Mouse (Mus musculus): Measurements from ENCODE around the gene Qprt. TPM values are rescaled to one million over a fixed set of nuclear protein-coding genes. Genes with fewer than 3 reads are reported as not detected.

The Qprt gene
- polyA plus RNA-seq, 2 experiments = 4.3 to 6.0 TPM

DNA sequence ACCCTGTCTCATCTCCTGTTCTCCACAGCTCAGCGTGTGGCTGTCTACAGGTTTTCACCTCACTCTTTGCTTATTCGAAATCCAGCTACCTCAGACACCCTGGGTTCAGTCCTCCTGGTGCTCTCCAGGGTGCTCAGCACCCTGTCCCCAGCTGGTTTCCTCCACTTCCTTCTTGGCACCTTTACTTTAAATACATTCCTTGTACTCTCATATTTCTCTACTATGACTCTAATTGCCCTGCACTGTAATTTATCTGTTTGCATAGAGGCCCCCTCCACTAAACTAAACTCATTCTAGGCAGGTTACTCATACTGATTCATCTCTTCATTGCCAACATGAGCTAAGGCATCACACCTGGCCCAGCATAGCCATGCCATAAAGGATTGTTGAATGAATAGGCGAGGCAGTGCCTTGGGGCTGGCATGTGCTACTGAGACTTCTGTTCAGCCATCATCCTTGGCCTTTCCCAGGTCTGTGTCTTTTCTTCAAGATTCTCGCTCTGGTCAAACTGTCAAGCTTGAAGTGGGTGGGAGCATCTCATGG, 51.1 kb downstream of the Qprt start:
- 0 out of 2 replicates have a peak, but pooled peaks cover 4% of the 10 kb centered on the region for H3K9me3 ChIP-seq (ENCODE audit: control insufficient read depth, low read length)
- no peak overlapping the region for H3K4me3 ChIP-seq (replicated peaks; ENCODE audit: low read length)
- no peak overlapping the region; the same call in 1 of the 2 replicates for H3K9ac ChIP-seq (ENCODE audit: low read depth, low read length, severe bottlenecking)
- DNase-seq (ENCODE audit: low spot score) = no peak
- H3K4me1 ChIP-seq (ENCODE audit: control insufficient read depth, insufficient read depth, low read length) = no peaks in the 10 kb centered on the region
- no peak overlapping the region for H3K27ac ChIP-seq (replicated peaks; ENCODE audit: low read depth, low read length)
- H3K27me3 ChIP-seq (ENCODE audit: control insufficient read depth, insufficient read depth, low read length) = no peaks in the 10 kb centered on the region
- no peak for TF ChIP-seq POLR2A (IDR thresholded peaks at IDR 0.05; ENCODE audit: borderline replicate concordance, extremely low read depth, insufficient read depth, insufficient read length)
- H3K36me3 ChIP-seq (ENCODE audit: control insufficient read depth, insufficient read depth, low read length) = no peaks in the 10 kb centered on the region
- no peak for ATAC-seq (ENCODE audit: low FRiP score, low read depth)
- WGBS = 65% methylated on average over 4 of the region's 4 CpGs
- no peak overlapping the region for H3K4me2 ChIP-seq (replicated peaks; ENCODE audit: low read depth, low read length, severe bottlenecking)

DNA sequence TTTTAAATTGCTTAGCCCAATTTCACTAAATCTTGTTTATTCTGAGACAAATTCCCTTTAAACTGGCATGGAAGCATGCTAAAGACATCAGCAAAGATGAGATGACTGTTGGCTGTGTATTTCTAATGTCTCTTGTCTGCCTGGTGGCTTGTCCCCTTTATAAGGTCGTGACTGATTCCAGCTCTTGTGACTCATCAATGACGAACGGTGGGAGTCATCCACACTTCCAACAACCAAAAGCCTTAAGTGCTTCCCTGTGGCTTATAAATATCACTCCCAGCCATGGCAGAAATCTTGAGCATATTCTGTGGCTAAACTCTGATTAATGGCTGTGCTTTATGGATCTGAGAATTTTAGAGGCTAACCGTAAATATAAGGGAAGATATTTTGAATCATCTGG, 55.7 kb downstream of the Qprt start:
- WGBS = 76% methylated on average over 4 of the region's 4 CpGs
- H3K27ac ChIP-seq (replicated peaks; ENCODE audit: low read depth, low read length) = no peak overlapping the region
- no peak overlapping the region for H3K4me2 ChIP-seq (replicated peaks; ENCODE audit: low read depth, low read length, severe bottlenecking)
- H3K4me3 ChIP-seq (replicated peaks; ENCODE audit: low read length) = no peak overlapping the region
- H3K4me1 ChIP-seq (ENCODE audit: control insufficient read depth, insufficient read depth, low read length) = no peaks in the 10 kb centered on the region
- H3K9me3 ChIP-seq (ENCODE audit: control insufficient read depth, low read length) = no peaks in the 10 kb centered on the region
- H3K36me3 ChIP-seq (ENCODE audit: control insufficient read depth, insufficient read depth, low read length) = no peaks in the 10 kb centered on the region
- ATAC-seq (ENCODE audit: low FRiP score, low read depth) (no peak), DNase-seq (ENCODE audit: low spot score) (no peak)
- H3K27me3 ChIP-seq (ENCODE audit: control insufficient read depth, insufficient read depth, low read length) = no peaks in the 10 kb centered on the region
- no peak for TF ChIP-seq POLR2A (IDR thresholded peaks at IDR 0.05; ENCODE audit: borderline replicate concordance, extremely low read depth, insufficient read depth, insufficient read length)
- no peak overlapping the region for H3K9ac ChIP-seq (ENCODE audit: low read depth, low read length, severe bottlenecking)

- no peak overlapping the region for H3K4me2 ChIP-seq (replicated peaks; ENCODE audit: low read depth, low read length, severe bottlenecking)
- H3K9me3 ChIP-seq (ENCODE audit: control insufficient read depth, low read length) = no peaks in the 10 kb centered on the region
- H3K27ac ChIP-seq (replicated peaks; ENCODE audit: low read depth, low read length) = no peak overlapping the region
- no peak for DNase-seq (ENCODE audit: low spot score)
- no peak overlapping the region for H3K9ac ChIP-seq (ENCODE audit: low read depth, low read length, severe bottlenecking)
- no peak for ATAC-seq (ENCODE audit: low FRiP score, low read depth)
- no peak overlapping the region for H3K4me3 ChIP-seq (replicated peaks; ENCODE audit: low read length)
- no peaks in the 10 kb centered on the region for H3K27me3 ChIP-seq (ENCODE audit: control insufficient read depth, insufficient read depth, low read length)
- no peak for TF ChIP-seq POLR2A (IDR thresholded peaks at IDR 0.05; ENCODE audit: borderline replicate concordance, extremely low read depth, insufficient read depth, insufficient read length)
- H3K36me3 ChIP-seq (ENCODE audit: control insufficient read depth, insufficient read depth, low read length) = no peaks in the 10 kb centered on the region
- WGBS = 90% methylated on average over 6 of the region's 6 CpGs
- no peaks in the 10 kb centered on the region for H3K4me1 ChIP-seq (ENCODE audit: control insufficient read depth, insufficient read depth, low read length)
Observed at GRCm38 (mm10) chr7:127065538-127065937, 56.5 kb downstream of the Qprt start.

Other genes starting within 250 kb of the Qprt start
- 106 and 121 TPM in 2 replicates for gene Taok2, start 237.5 kb downstream of the Qprt start, polyA plus RNA-seq (2012; rRNA removed)
- gene Taok2, start 237.5 kb downstream of the Qprt start, polyA plus RNA-seq (2014; fragmentation: Nextera tagmentation; extraction: Ambion mirVana) = 28.5 and 37.1 TPM in 2 replicates
- 33.2 and 41.6 TPM in 2 replicates for gene Tmem219, start 199.3 kb downstream of the Qprt start, polyA plus RNA-seq (2012; rRNA removed)
- 31.0 and 33.8 TPM in 2 replicates for gene Tmem219, start 199.3 kb downstream of the Qprt start, polyA plus RNA-seq (2014; fragmentation: Nextera tagmentation; extraction: Ambion mirVana)
- gene Kctd13, start 193.3 kb downstream of the Qprt start, polyA plus RNA-seq (2012; rRNA removed) = 21.4 and 24.4 TPM in 2 replicates
- 14.2 and 16.6 TPM in 2 replicates for gene Kctd13, start 193.3 kb downstream of the Qprt start, polyA plus RNA-seq (2014; fragmentation: Nextera tagmentation; extraction: Ambion mirVana)
- 0.26 and 1.4 TPM in 2 replicates for gene Asphd1, start 172.6 kb downstream of the Qprt start, polyA plus RNA-seq (2012; rRNA removed)
- 0.12 and 0.15 TPM in 2 replicates for gene Asphd1, start 172.6 kb downstream of the Qprt start, polyA plus RNA-seq (2014; fragmentation: Nextera tagmentation; extraction: Ambion mirVana)
- 2.5 and 3.2 TPM in 2 replicates for gene Sez6l2, start 171.7 kb downstream of the Qprt start, polyA plus RNA-seq (2012; rRNA removed)
- 0.90 and 1.6 TPM in 2 replicates for gene Sez6l2, start 171.7 kb downstream of the Qprt start, polyA plus RNA-seq (2014; fragmentation: Nextera tagmentation; extraction: Ambion mirVana)
- gene Cdipt, start 146.3 kb downstream of the Qprt start, polyA plus RNA-seq (2012; rRNA removed) = 123 and 172 TPM in 2 replicates
- 84.8 and 94.0 TPM in 2 replicates for gene Cdipt, start 146.3 kb downstream of the Qprt start, polyA plus RNA-seq (2014; fragmentation: Nextera tagmentation; extraction: Ambion mirVana)
- 1.5 and 1.9 TPM in 2 replicates for gene Cdiptos, start 146.1 kb downstream of the Qprt start, polyA plus RNA-seq (2012; rRNA removed)
- gene Cdiptos, start 146.1 kb downstream of the Qprt start, polyA plus RNA-seq (2014; fragmentation: Nextera tagmentation; extraction: Ambion mirVana) = 0.83 and 1.2 TPM in 2 replicates
- gene Mvp, start 107.6 kb downstream of the Qprt start, polyA plus RNA-seq (2012; rRNA removed) = 7.9 and 8.0 TPM in 2 replicates
- 7.3 and 7.9 TPM in 2 replicates for gene Mvp, start 107.6 kb downstream of the Qprt start, polyA plus RNA-seq (2014; fragmentation: Nextera tagmentation; extraction: Ambion mirVana)
- 3.2 and 4.3 TPM in 2 replicates for gene Pagr1b, start 105.7 kb downstream of the Qprt start, polyA plus RNA-seq (2012; rRNA removed)
- 0.61 TPM in 1 of 2 replicates, not detected in the other for gene Pagr1b, start 105.7 kb downstream of the Qprt start, polyA plus RNA-seq (2014; fragmentation: Nextera tagmentation; extraction: Ambion mirVana)
- 27.0 and 31.9 TPM in 2 replicates for gene Pagr1a, start 104.9 kb downstream of the Qprt start, polyA plus RNA-seq (2012; rRNA removed)
- 47.6 and 63.6 TPM in 2 replicates for gene Pagr1a, start 104.9 kb downstream of the Qprt start, polyA plus RNA-seq (2014; fragmentation: Nextera tagmentation; extraction: Ambion mirVana)
- gene Gm42742, start 101.1 kb downstream of the Qprt start, polyA plus RNA-seq (2012; rRNA removed) = 111 and 143 TPM in 2 replicates
- gene Gm42742, start 101.1 kb downstream of the Qprt start, polyA plus RNA-seq (2014; fragmentation: Nextera tagmentation; extraction: Ambion mirVana) = 26.8 and 37.7 TPM in 2 replicates
- gene Prrt2, start 101.0 kb downstream of the Qprt start, polyA plus RNA-seq (2012; rRNA removed) = 74.6 and 130 TPM in 2 replicates
- 21.2 and 21.3 TPM in 2 replicates for gene Prrt2, start 101.0 kb downstream of the Qprt start, polyA plus RNA-seq (2014; fragmentation: Nextera tagmentation; extraction: Ambion mirVana)
- 298 and 365 TPM in 2 replicates for gene Maz, start 95.2 kb downstream of the Qprt start, polyA plus RNA-seq (2012; rRNA removed)
- 66.7 and 81.4 TPM in 2 replicates for gene Maz, start 95.2 kb downstream of the Qprt start, polyA plus RNA-seq (2014; fragmentation: Nextera tagmentation; extraction: Ambion mirVana)
- gene Kif22, start 79.8 kb downstream of the Qprt start, polyA plus RNA-seq (2012; rRNA removed) = 57.4 and 68.4 TPM in 2 replicates
- 87.2 and 92.8 TPM in 2 replicates for gene Kif22, start 79.8 kb downstream of the Qprt start, polyA plus RNA-seq (2014; fragmentation: Nextera tagmentation; extraction: Ambion mirVana)
- gene Zg16, start 34.9 kb downstream of the Qprt start, polyA plus RNA-seq (2012; rRNA removed) = 0.45 TPM in 1 of 2 replicates, not detected in the other
- gene Zg16, start 34.9 kb downstream of the Qprt start, polyA plus RNA-seq (2014; fragmentation: Nextera tagmentation; extraction: Ambion mirVana) = not detected in 2 replicates
- gene AI467606, start 30.9 kb downstream of the Qprt start, polyA plus RNA-seq (2012; rRNA removed) = 5.6 and 7.1 TPM in 2 replicates
- 4.9 and 5.3 TPM in 2 replicates for gene AI467606, start 30.9 kb downstream of the Qprt start, polyA plus RNA-seq (2014; fragmentation: Nextera tagmentation; extraction: Ambion mirVana)
- 0.73 and 0.87 TPM in 2 replicates for gene Spn, start 15.6 kb upstream of the Qprt start, polyA plus RNA-seq (2012; rRNA removed)
- 0.37 and 0.44 TPM in 2 replicates for gene Spn, start 15.6 kb upstream of the Qprt start, polyA plus RNA-seq (2014; fragmentation: Nextera tagmentation; extraction: Ambion mirVana)
- gene Cd2bp2, start 73.8 kb upstream of the Qprt start, polyA plus RNA-seq (2012; rRNA removed) = 84.2 and 110 TPM in 2 replicates
- 54.2 and 61.0 TPM in 2 replicates for gene Cd2bp2, start 73.8 kb upstream of the Qprt start, polyA plus RNA-seq (2014; fragmentation: Nextera tagmentation; extraction: Ambion mirVana)
- gene Tbc1d10b, start 86.2 kb upstream of the Qprt start, polyA plus RNA-seq (2012; rRNA removed) = 40.8 and 46.8 TPM in 2 replicates
- 27.1 and 29.3 TPM in 2 replicates for gene Tbc1d10b, start 86.2 kb upstream of the Qprt start, polyA plus RNA-seq (2014; fragmentation: Nextera tagmentation; extraction: Ambion mirVana)
- 555 and 1,104 TPM in 2 replicates for gene Mylpf, start 86.7 kb upstream of the Qprt start, polyA plus RNA-seq (2012; rRNA removed)
- 413 and 609 TPM in 2 replicates for gene Mylpf, start 86.7 kb upstream of the Qprt start, polyA plus RNA-seq (2014; fragmentation: Nextera tagmentation; extraction: Ambion mirVana)
- 22.5 and 24.9 TPM in 2 replicates for gene Zfp553, start 110.8 kb upstream of the Qprt start, polyA plus RNA-seq (2012; rRNA removed)
- 19.4 and 20.1 TPM in 2 replicates for gene Zfp553, start 110.8 kb upstream of the Qprt start, polyA plus RNA-seq (2014; fragmentation: Nextera tagmentation; extraction: Ambion mirVana)
- 14.9 and 22.2 TPM in 2 replicates for gene Sept1, start 110.9 kb upstream of the Qprt start, polyA plus RNA-seq (2012; rRNA removed)
- 15.3 and 18.6 TPM in 2 replicates for gene Sept1, start 110.9 kb upstream of the Qprt start, polyA plus RNA-seq (2014; fragmentation: Nextera tagmentation; extraction: Ambion mirVana)
- 115 and 161 TPM in 2 replicates for gene Zfp771, start 122.0 kb upstream of the Qprt start, polyA plus RNA-seq (2012; rRNA removed)
- 66.2 and 71.2 TPM in 2 replicates for gene Zfp771, start 122.0 kb upstream of the Qprt start, polyA plus RNA-seq (2014; fragmentation: Nextera tagmentation; extraction: Ambion mirVana)
- 100 and 120 TPM in 2 replicates for gene Dctpp1, start 138.5 kb upstream of the Qprt start, polyA plus RNA-seq (2012; rRNA removed)
- gene Dctpp1, start 138.5 kb upstream of the Qprt start, polyA plus RNA-seq (2014; fragmentation: Nextera tagmentation; extraction: Ambion mirVana) = 169 and 177 TPM in 2 replicates
- 22.2 and 24.3 TPM in 2 replicates for gene Sephs2, start 151.8 kb upstream of the Qprt start, polyA plus RNA-seq (2012; rRNA removed)
- gene Sephs2, start 151.8 kb upstream of the Qprt start, polyA plus RNA-seq (2014; fragmentation: Nextera tagmentation; extraction: Ambion mirVana) = 74.7 and 79.3 TPM in 2 replicates
- gene Itgal, start 174.0 kb upstream of the Qprt start, polyA plus RNA-seq (2012; rRNA removed) = 1.5 and 2.0 TPM in 2 replicates
- 0.88 and 1.2 TPM in 2 replicates for gene Itgal, start 174.0 kb upstream of the Qprt start, polyA plus RNA-seq (2014; fragmentation: Nextera tagmentation; extraction: Ambion mirVana)
- gene Zfp768, start 223.4 kb upstream of the Qprt start, polyA plus RNA-seq (2012; rRNA removed) = 38.4 and 51.9 TPM in 2 replicates
- gene Zfp768, start 223.4 kb upstream of the Qprt start, polyA plus RNA-seq (2014; fragmentation: Nextera tagmentation; extraction: Ambion mirVana) = 5.5 and 5.9 TPM in 2 replicates

Data from limb, embryonic 14.5 days (tissue).